Mouse (Mus musculus): ENCODE data around the gene Slmap. TPM values are rescaled to one million over a fixed set of nuclear protein-coding genes. Genes with fewer than 3 reads are reported as not detected.

Slmap gene
- polyA plus RNA-seq, 1 experiment from 2014 or later: 161 TPM

- H3K4me1 ChIP-seq (ENCODE audit: control insufficient read depth in 2 of 2, insufficient read depth in 2 of 2, low read length in 2 of 2): peaks cover 0 to 6% of the 10 kb centered on the region in 2 experiments; a peak in 2 of 4 replicates
- H3K4me2 ChIP-seq (ENCODE audit: low read length): no peak overlapping the region
- no peaks in the 10 kb centered on the region for H3K27me3 ChIP-seq (ENCODE audit: control insufficient read depth, insufficient read depth, low read length)
- no peak overlapping the region for H3K27ac ChIP-seq (replicated peaks in 1 of 2; ENCODE audit: control insufficient read depth in 1 of 2, insufficient read depth in 1 of 2, low read depth in 2 of 2, low read length in 2 of 2)
- no peak overlapping the region for H3K4me3 ChIP-seq (ENCODE audit: control insufficient read depth in 1 of 2, insufficient read depth in 1 of 2, low read depth in 1 of 2, low read length in 2 of 2)
- 91% methylated on average over 4 of the region's 4 CpGs for WGBS
- no peaks in the 10 kb centered on the region for H3K9me3 ChIP-seq (ENCODE audit: control insufficient read depth, low read length)
- no peak overlapping the region for H3K9ac ChIP-seq (ENCODE audit: low read length)
- H3K36me3 ChIP-seq (ENCODE audit: control insufficient read depth, insufficient read depth, low read length): peaks cover 14% of the 10 kb centered on the region
- ATAC-seq (ENCODE audit: insufficient number of reproducible peaks, insufficient read depth, low FRiP score, low read depth): no peak
These were observed 66.8 kb downstream of the Slmap start for GRCm38 (mm10) chr14:26467974-26468373.

- WGBS: 78% methylated on average over 5 of the region's 5 CpGs
- H3K36me3 ChIP-seq (ENCODE audit: control insufficient read depth, insufficient read depth, low read length): peaks cover 26% of the 10 kb centered on the region
- no peaks in the 10 kb centered on the region for H3K27me3 ChIP-seq (ENCODE audit: control insufficient read depth, insufficient read depth, low read length)
- H3K4me2 ChIP-seq (ENCODE audit: low read length): no peak overlapping the region
- no peak for ATAC-seq (ENCODE audit: insufficient number of reproducible peaks, insufficient read depth, low FRiP score, low read depth)
- H3K27ac ChIP-seq (replicated peaks in 1 of 2; ENCODE audit: control insufficient read depth in 1 of 2, insufficient read depth in 1 of 2, low read depth in 2 of 2, low read length in 2 of 2): no peak overlapping the region
- H3K4me1 ChIP-seq (ENCODE audit: control insufficient read depth in 2 of 2, insufficient read depth in 2 of 2, low read length in 2 of 2): peaks cover 0 to 6% of the 10 kb centered on the region in 2 experiments; a peak in 2 of 4 replicates
- no peaks in the 10 kb centered on the region for H3K9me3 ChIP-seq (ENCODE audit: control insufficient read depth, low read length)
- no peak overlapping the region for H3K4me3 ChIP-seq (ENCODE audit: control insufficient read depth in 1 of 2, insufficient read depth in 1 of 2, low read depth in 1 of 2, low read length in 2 of 2)
- H3K9ac ChIP-seq (ENCODE audit: low read length): no peak overlapping the region
These were observed 68.1 kb downstream of the Slmap start for GRCm38 (mm10) chr14:26466544-26467125.

- WGBS: 74% methylated on average over 6 of the region's 6 CpGs
- H3K9me3 ChIP-seq (ENCODE audit: control insufficient read depth, low read length): no peaks in the 10 kb centered on the region
- ATAC-seq (ENCODE audit: insufficient number of reproducible peaks, insufficient read depth, low FRiP score, low read depth): no peak
- H3K36me3 ChIP-seq (ENCODE audit: control insufficient read depth, insufficient read depth, low read length): peaks cover 33% of the 10 kb centered on the region
- peaks cover 0 to 4% of the 10 kb centered on the region in 2 experiments; a peak in 2 of 4 replicates for H3K4me1 ChIP-seq (ENCODE audit: control insufficient read depth in 2 of 2, insufficient read depth in 2 of 2, low read length in 2 of 2)
- no peak overlapping the region for H3K4me2 ChIP-seq (ENCODE audit: low read length)
- H3K9ac ChIP-seq (ENCODE audit: low read length): no peak overlapping the region
- H3K4me3 ChIP-seq (ENCODE audit: control insufficient read depth in 1 of 2, insufficient read depth in 1 of 2, low read depth in 1 of 2, low read length in 2 of 2): no peak overlapping the region
- H3K27me3 ChIP-seq (ENCODE audit: control insufficient read depth, insufficient read depth, low read length): no peaks in the 10 kb centered on the region
- no peak overlapping the region for H3K27ac ChIP-seq (replicated peaks in 1 of 2; ENCODE audit: control insufficient read depth in 1 of 2, insufficient read depth in 1 of 2, low read depth in 2 of 2, low read length in 2 of 2)
These were observed 68.8 kb downstream of the Slmap start for GRCm38 (mm10) chr14:26465898-26466297.

- H3K27me3 ChIP-seq (ENCODE audit: control insufficient read depth, insufficient read depth, low read length): no peaks in the 10 kb centered on the region
- H3K9ac ChIP-seq (ENCODE audit: low read length): no peak overlapping the region
- peaks cover 54% of the 10 kb centered on the region for H3K36me3 ChIP-seq (ENCODE audit: control insufficient read depth, insufficient read depth, low read length)
- H3K4me3 ChIP-seq (ENCODE audit: control insufficient read depth in 1 of 2, insufficient read depth in 1 of 2, low read depth in 1 of 2, low read length in 2 of 2): no peak overlapping the region
- no peaks in the 10 kb centered on the region for H3K9me3 ChIP-seq (ENCODE audit: control insufficient read depth, low read length)
- H3K4me2 ChIP-seq (ENCODE audit: low read length): no peak overlapping the region
- no peak for ATAC-seq (ENCODE audit: insufficient number of reproducible peaks, insufficient read depth, low FRiP score, low read depth)
- H3K4me1 ChIP-seq (ENCODE audit: control insufficient read depth in 2 of 2, insufficient read depth in 2 of 2, low read length in 2 of 2): no peaks in the 10 kb centered on the region; a peak in 1 of 4 replicates
- H3K27ac ChIP-seq (replicated peaks in 1 of 2; ENCODE audit: control insufficient read depth in 1 of 2, insufficient read depth in 1 of 2, low read depth in 2 of 2, low read length in 2 of 2): no peak overlapping the region
These were observed 75.2 kb downstream of the Slmap start for GRCm38 (mm10) chr14:26459516-26459915.

GRCm38 (mm10) chr14:26454851-26455250 lies 79.9 kb downstream of the Slmap start:
- Histone ChIP-seq H3K36me3 (ENCODE audit: control insufficient read depth, insufficient read depth, low read length) (peaks cover 19% of the 10 kb centered on the region), H3K4me2 (ENCODE audit: low read length) (peak overlapping the region; percentile 14; the same call in 1 of the 2 replicates)
- ATAC-seq (ENCODE audit: insufficient number of reproducible peaks, insufficient read depth, low FRiP score, low read depth): no peak

GRCm38 (mm10) chr14:26450036-26450800 lies 84.5 kb downstream of the Slmap start:
- peak overlapping the region; percentile 50 to 61 for H3K27ac ChIP-seq (replicated peaks in 1 of 2; ENCODE audit: control insufficient read depth in 1 of 2, insufficient read depth in 1 of 2, low read depth in 2 of 2, low read length in 2 of 2)
- no peaks in the 10 kb centered on the region for H3K27me3 ChIP-seq (ENCODE audit: control insufficient read depth, insufficient read depth, low read length)
- ATAC-seq (ENCODE audit: insufficient number of reproducible peaks, insufficient read depth, low FRiP score, low read depth): no peak
- H3K4me3 ChIP-seq (ENCODE audit: control insufficient read depth in 1 of 2, insufficient read depth in 1 of 2, low read depth in 1 of 2, low read length in 2 of 2): peak overlapping the region; percentile 2 to 5; a peak in 1 of 4 replicates
- H3K9ac ChIP-seq (ENCODE audit: low read length): peak overlapping the region; percentile 63
- peaks cover 3% of the 10 kb centered on the region; the same call in 1 of the 2 replicates for H3K36me3 ChIP-seq (ENCODE audit: control insufficient read depth, insufficient read depth, low read length)
- no peaks in the 10 kb centered on the region for H3K9me3 ChIP-seq (ENCODE audit: control insufficient read depth, low read length)
- H3K4me1 ChIP-seq (ENCODE audit: control insufficient read depth in 2 of 2, insufficient read depth in 2 of 2, low read length in 2 of 2): peaks cover 6 to 23% of the 10 kb centered on the region in 2 experiments
- peak overlapping the region; percentile 56 for H3K4me2 ChIP-seq (ENCODE audit: low read length)
- WGBS: 24% methylated on average over 16 of the region's 16 CpGs

More at GRCm38 (mm10) chr14:26454851-26455250, 79.9 kb downstream of the Slmap start:
- Histone ChIP-seq H3K27me3 (ENCODE audit: control insufficient read depth, insufficient read depth, low read length) (no peaks in the 10 kb centered on the region), H3K4me1 (ENCODE audit: control insufficient read depth in 2 of 2, insufficient read depth in 2 of 2, low read length in 2 of 2) (peaks cover 5 to 9% of the 10 kb centered on the region in 2 experiments), H3K4me3 (ENCODE audit: control insufficient read depth in 1 of 2, insufficient read depth in 1 of 2, low read depth in 1 of 2, low read length in 2 of 2) (no peak overlapping the region), H3K9me3 (ENCODE audit: control insufficient read depth, low read length) (no peaks in the 10 kb centered on the region), H3K27ac (replicated peaks in 1 of 2; ENCODE audit: control insufficient read depth in 1 of 2, insufficient read depth in 1 of 2, low read depth in 2 of 2, low read length in 2 of 2) (no peak overlapping the region), H3K9ac (ENCODE audit: low read length) (no peak overlapping the region)
- 51% methylated on average over 16 of the region's 16 CpGs for WGBS

GRCm38 (mm10) chr14:26448581-26448980 lies 86.2 kb downstream of the Slmap start:
- H3K4me1 ChIP-seq (ENCODE audit: control insufficient read depth in 2 of 2, insufficient read depth in 2 of 2, low read length in 2 of 2): peaks cover 6 to 23% of the 10 kb centered on the region in 2 experiments
- no peak for ATAC-seq (ENCODE audit: insufficient number of reproducible peaks, insufficient read depth, low FRiP score, low read depth)
- 42% methylated on average over 4 of the region's 4 CpGs for WGBS
- no peaks in the 10 kb centered on the region for H3K9me3 ChIP-seq (ENCODE audit: control insufficient read depth, low read length)
- peaks cover 3% of the 10 kb centered on the region; the same call in 1 of the 2 replicates for H3K36me3 ChIP-seq (ENCODE audit: control insufficient read depth, insufficient read depth, low read length)
- no peak overlapping the region for H3K9ac ChIP-seq (ENCODE audit: low read length)
- no peak overlapping the region for H3K27ac ChIP-seq (replicated peaks in 1 of 2; ENCODE audit: control insufficient read depth in 1 of 2, insufficient read depth in 1 of 2, low read depth in 2 of 2, low read length in 2 of 2)
- H3K4me3 ChIP-seq (ENCODE audit: control insufficient read depth in 1 of 2, insufficient read depth in 1 of 2, low read depth in 1 of 2, low read length in 2 of 2): no peak overlapping the region
- 0 out of 2 replicates have a peak overlapping the region, but pooled peaks have one; percentile 16 for H3K4me2 ChIP-seq (ENCODE audit: low read length)
- H3K27me3 ChIP-seq (ENCODE audit: control insufficient read depth, insufficient read depth, low read length): no peaks in the 10 kb centered on the region

All from heart, embryonic 14.5 days (tissue).